Mouse (Mus musculus): Measurements from ENCODE around the gene Fam71b. TPM values are rescaled to one million over a fixed set of nuclear protein-coding genes. Genes with fewer than 3 reads are reported as not detected.
A peak's percentile ranks its signal among the peaks of the same experiment; 100 is the strongest.

Fam71b gene
- total and polyA plus RNA-seq, 2 experiments from 2014 or later: not detected

- no peak for ATAC-seq (ENCODE audit: insufficient read depth, low read depth)
- no peak for TF ChIP-seq EP300 (IDR thresholded peaks at IDR 0.05; ENCODE audit: low read depth)
- TF ChIP-seq CTCF (IDR thresholded peaks at IDR 0.05; ENCODE audit: low read depth): no peak
- H3K4me2 ChIP-seq (ENCODE audit: low read depth, low read length): no peak overlapping the region
- H3K27ac ChIP-seq (ENCODE audit: low read depth): no peak overlapping the region
- H3K4me1 ChIP-seq (ENCODE audit: control insufficient read depth, insufficient read depth): no peaks in the 10 kb centered on the region; the same call in 1 of the 2 replicates
- 82% methylated on average over 7 of the region's 7 CpGs for WGBS
- H3K36me3 ChIP-seq (replicated peaks; ENCODE audit: control insufficient read depth, insufficient read depth, low read length): no peaks in the 10 kb centered on the region
- H3K27me3 ChIP-seq (ENCODE audit: control insufficient read depth, insufficient read depth, low read length): no peaks in the 10 kb centered on the region
- H3K9ac ChIP-seq (replicated peaks; ENCODE audit: low read depth, low read length): no peak overlapping the region
- no peaks in the 10 kb centered on the region for H3K9me3 ChIP-seq (replicated peaks; ENCODE audit: control insufficient read depth, low read length)
- no peak for DNase-seq (ENCODE audit: low spot score)
- H3K4me3 ChIP-seq (ENCODE audit: low read depth, low read length): no peak overlapping the region
Measured at GRCm38 (mm10) chr11:46392890-46393289, 3.5 kb upstream of the Fam71b start.

GRCm38 (mm10) chr11:46393413-46393812, 2.9 kb upstream of the Fam71b start:
- DNase-seq (ENCODE audit: low spot score): no peak
- Histone ChIP-seq H3K9me3 (replicated peaks; ENCODE audit: control insufficient read depth, low read length) (no peaks in the 10 kb centered on the region), H3K4me1 (ENCODE audit: control insufficient read depth, insufficient read depth) (no peaks in the 10 kb centered on the region; the same call in 1 of the 2 replicates), H3K27me3 (ENCODE audit: control insufficient read depth, insufficient read depth, low read length) (no peaks in the 10 kb centered on the region), H3K27ac (ENCODE audit: low read depth) (no peak overlapping the region), H3K36me3 (replicated peaks; ENCODE audit: control insufficient read depth, insufficient read depth, low read length) (no peaks in the 10 kb centered on the region), H3K4me3 (ENCODE audit: low read depth, low read length) (no peak overlapping the region), H3K9ac (replicated peaks; ENCODE audit: low read depth, low read length) (no peak overlapping the region), H3K4me2 (ENCODE audit: low read depth, low read length) (no peak overlapping the region)
- no peak for ATAC-seq (ENCODE audit: insufficient read depth, low read depth)
- 68% methylated on average over 4 of the region's 4 CpGs for WGBS
- TF ChIP-seq CTCF (IDR thresholded peaks at IDR 0.05; ENCODE audit: low read depth) (no peak), EP300 (IDR thresholded peaks at IDR 0.05; ENCODE audit: low read depth) (no peak)

- ATAC-seq (ENCODE audit: insufficient read depth, low read depth) (no peak), DNase-seq (ENCODE audit: low spot score) (no peak)
- H3K4me1 ChIP-seq (ENCODE audit: control insufficient read depth, insufficient read depth): no peaks in the 10 kb centered on the region; the same call in 1 of the 2 replicates
- H3K36me3 ChIP-seq (replicated peaks; ENCODE audit: control insufficient read depth, insufficient read depth, low read length): no peaks in the 10 kb centered on the region
- TF ChIP-seq EP300 (IDR thresholded peaks at IDR 0.05; ENCODE audit: low read depth) (no peak), CTCF (IDR thresholded peaks at IDR 0.05; ENCODE audit: low read depth) (no peak)
- no peaks in the 10 kb centered on the region for H3K27me3 ChIP-seq (ENCODE audit: control insufficient read depth, insufficient read depth, low read length)
- no peak overlapping the region for H3K27ac ChIP-seq (ENCODE audit: low read depth)
- H3K9ac ChIP-seq (replicated peaks; ENCODE audit: low read depth, low read length): no peak overlapping the region
- WGBS: 77% methylated on average over 2 of the region's 2 CpGs
- no peak overlapping the region for H3K4me3 ChIP-seq (ENCODE audit: low read depth, low read length)
- no peaks in the 10 kb centered on the region for H3K9me3 ChIP-seq (replicated peaks; ENCODE audit: control insufficient read depth, low read length)
- H3K4me2 ChIP-seq (ENCODE audit: low read depth, low read length): no peak overlapping the region
Measured at GRCm38 (mm10) chr11:46395088-46395487, 1.3 kb upstream of the Fam71b start.

- H3K27ac ChIP-seq (ENCODE audit: low read depth): peak overlapping the region; percentile 48; the same call in 1 of the 2 replicates
- DNase-seq (ENCODE audit: low spot score) (no peak), ATAC-seq (ENCODE audit: insufficient read depth, low read depth) (no peak)
- 79% methylated on average over 2 of the region's 2 CpGs for WGBS
- no peak overlapping the region for H3K9ac ChIP-seq (replicated peaks; ENCODE audit: low read depth, low read length)
- no peak overlapping the region for H3K4me3 ChIP-seq (ENCODE audit: low read depth, low read length)
- TF ChIP-seq EP300 (IDR thresholded peaks at IDR 0.05; ENCODE audit: low read depth): no peak
- TF ChIP-seq CTCF (IDR thresholded peaks at IDR 0.05; ENCODE audit: low read depth): no peak
- H3K9me3 ChIP-seq (replicated peaks; ENCODE audit: control insufficient read depth, low read length): no peaks in the 10 kb centered on the region
- H3K4me2 ChIP-seq (ENCODE audit: low read depth, low read length): no peak overlapping the region
- H3K36me3 ChIP-seq (replicated peaks; ENCODE audit: control insufficient read depth, insufficient read depth, low read length): no peaks in the 10 kb centered on the region
- no peaks in the 10 kb centered on the region for H3K27me3 ChIP-seq (ENCODE audit: control insufficient read depth, insufficient read depth, low read length)
- no peaks in the 10 kb centered on the region; the same call in 1 of the 2 replicates for H3K4me1 ChIP-seq (ENCODE audit: control insufficient read depth, insufficient read depth)
Measured at GRCm38 (mm10) chr11:46395698-46396097, 661 bp upstream of the Fam71b start.

- ATAC-seq (ENCODE audit: insufficient read depth, low read depth) (no peak), DNase-seq (ENCODE audit: low spot score) (no peak)
- no peaks in the 10 kb centered on the region for H3K9me3 ChIP-seq (replicated peaks; ENCODE audit: control insufficient read depth, low read length)
- no peak for TF ChIP-seq EP300 (IDR thresholded peaks at IDR 0.05; ENCODE audit: low read depth)
- TF ChIP-seq CTCF (IDR thresholded peaks at IDR 0.05; ENCODE audit: low read depth): no peak
- no peak overlapping the region for H3K27ac ChIP-seq (ENCODE audit: low read depth)
- H3K4me2 ChIP-seq (ENCODE audit: low read depth, low read length): no peak overlapping the region
- no peak overlapping the region for H3K9ac ChIP-seq (replicated peaks; ENCODE audit: low read depth, low read length)
- H3K4me3 ChIP-seq (ENCODE audit: low read depth, low read length): no peak overlapping the region
- WGBS: 43% methylated on average over 4 of the region's 4 CpGs
- no peaks in the 10 kb centered on the region for H3K36me3 ChIP-seq (replicated peaks; ENCODE audit: control insufficient read depth, insufficient read depth, low read length)
- H3K27me3 ChIP-seq (ENCODE audit: control insufficient read depth, insufficient read depth, low read length): no peaks in the 10 kb centered on the region
- H3K4me1 ChIP-seq (ENCODE audit: control insufficient read depth, insufficient read depth): no peaks in the 10 kb centered on the region; the same call in 1 of the 2 replicates
Measured at GRCm38 (mm10) chr11:46396860-46397179, 461 bp downstream of the Fam71b start.

- no peak for ATAC-seq (ENCODE audit: insufficient read depth, low read depth)
- WGBS: 52% methylated on average over 2 of the region's 2 CpGs
- TF ChIP-seq EP300 (IDR thresholded peaks at IDR 0.05; ENCODE audit: low read depth): no peak
- no peak for TF ChIP-seq CTCF (IDR thresholded peaks at IDR 0.05; ENCODE audit: low read depth)
- H3K36me3 ChIP-seq (replicated peaks; ENCODE audit: control insufficient read depth, insufficient read depth, low read length): no peaks in the 10 kb centered on the region
- H3K4me3 ChIP-seq (ENCODE audit: low read depth, low read length): no peak overlapping the region
- H3K27ac ChIP-seq (ENCODE audit: low read depth): no peak overlapping the region
- no peaks in the 10 kb centered on the region for H3K9me3 ChIP-seq (replicated peaks; ENCODE audit: control insufficient read depth, low read length)
- H3K9ac ChIP-seq (replicated peaks; ENCODE audit: low read depth, low read length): no peak overlapping the region
- no peak for DNase-seq (ENCODE audit: low spot score)
- H3K4me2 ChIP-seq (ENCODE audit: low read depth, low read length): no peak overlapping the region
- no peaks in the 10 kb centered on the region for H3K27me3 ChIP-seq (ENCODE audit: control insufficient read depth, insufficient read depth, low read length)
- H3K4me1 ChIP-seq (ENCODE audit: control insufficient read depth, insufficient read depth): no peaks in the 10 kb centered on the region; the same call in 1 of the 2 replicates
Measured at GRCm38 (mm10) chr11:46397900-46398299, 1.5 kb downstream of the Fam71b start.
